ENCODE assay signal across 16 mouse cellular contexts in genomic region chr9:84195338-84195737, GRCm38 (mm10).
DNase-seq lines count a peak whose midpoint lies in the region; ATAC-seq and TF ChIP-seq lines count a peak whose summit lies in the region.
"Had no signal": no experiment of that assay in that cellular context is flagged by ENCODE, and none has a peak within 500 bp of the region (broad histone marks: within the 10 kb centered on the region; RNA-seq: fewer than 3 reads in every experiment).

No protein-coding gene starts in this region.

- H3K9ac ChIP-seq in forebrain, embryonic 14.5 days (ENCODE audit: low read length): no peak overlapping the region
- H3K9ac ChIP-seq: hindbrain, embryonic 13.5 days had no signal

- WGBS in forebrain, embryonic 14.5 days: 50% methylated on average over 4 of the region's 4 CpGs
- WGBS in forebrain, embryonic 10.5 days: 88% methylated on average over 4 of the region's 4 CpGs

- H3K27me3 ChIP-seq in forebrain, embryonic 14.5 days (replicated peaks; ENCODE audit: control insufficient read depth, insufficient read depth, low read length): no peaks in the 10 kb centered on the region
- H3K27me3 ChIP-seq in forebrain, embryonic 10.5 days (ENCODE audit: poor library complexity, severe bottlenecking): no peaks in the 10 kb centered on the region
- H3K27me3 ChIP-seq: hindbrain, embryonic 13.5 days; Patski had no signal

- intact Hi-C loops in left cerebral cortex, adult 2 months (cut with DNase I): loop anchor here (5.0 kb wide), 1 partner anchor 83 kb away; no protein-coding TSS in a partner anchor

- no peaks in the 10 kb centered on the region for H3K36me3 ChIP-seq in forebrain, embryonic 14.5 days (ENCODE audit: control insufficient read depth, insufficient read depth, low read length)
- no peaks in the 10 kb centered on the region for H3K36me3 ChIP-seq in forebrain, embryonic 10.5 days (replicated peaks)
- H3K36me3 ChIP-seq: embryonic facial prominence, embryonic 10.5 days; heart, embryonic 10.5 days; hindbrain, embryonic 13.5 days had no signal

- H3K4me3 ChIP-seq in forebrain, embryonic 14.5 days (ENCODE audit: low read depth, low read length): no peak overlapping the region
- H3K4me3 ChIP-seq in forebrain, embryonic 10.5 days: no peak overlapping the region
- no peak overlapping the region for H3K4me3 ChIP-seq in left cerebral cortex, adult 2 months
- H3K4me3 ChIP-seq: embryonic facial prominence, embryonic 10.5 days; heart, embryonic 10.5 days; hindbrain, embryonic 13.5 days had no signal

- no peaks in the 10 kb centered on the region; the same call in 1 of the 2 replicates for H3K4me1 ChIP-seq in forebrain, embryonic 14.5 days (ENCODE audit: control insufficient read depth, insufficient read depth, low read length)
- H3K4me1 ChIP-seq in forebrain, embryonic 10.5 days: no peaks in the 10 kb centered on the region
- H3K4me1 ChIP-seq: embryonic facial prominence, embryonic 10.5 days; heart, embryonic 10.5 days; hindbrain, embryonic 13.5 days had no signal

- no peak overlapping the region for H3K27ac ChIP-seq in forebrain, embryonic 14.5 days (ENCODE audit: low read depth, low read length)
- H3K27ac ChIP-seq in forebrain, embryonic 10.5 days: no peak overlapping the region
- H3K27ac ChIP-seq in left cerebral cortex, adult 2 months: peak overlapping the region; percentile 19; the same call in 1 of the 2 replicates
- H3K27ac ChIP-seq: embryonic facial prominence, embryonic 10.5 days; heart, embryonic 10.5 days; hindbrain, embryonic 13.5 days; hindbrain, postnatal 0 days had no signal

- TF ChIP-seq CTCF in left cerebral cortex, adult 2 months (IDR thresholded peaks at IDR 0.05): no peak

- no peak overlapping the region for H3K4me2 ChIP-seq in forebrain, embryonic 14.5 days (ENCODE audit: low read length)
- H3K4me2 ChIP-seq: hindbrain, embryonic 13.5 days had no signal

- DNase-seq in forebrain, embryonic 14.5 days (ENCODE audit: low spot score): peak; percentile 51
- no peak for DNase-seq in forebrain, embryonic 10.5 days (ENCODE audit: extremely low spot score, low spot score)
- no peak for DNase-seq in left cerebral cortex, adult 2 months (ENCODE audit: extremely low spot score in 1 of 2, low spot score in 2 of 2)
- DNase-seq in left cerebral cortex, adult 11 months (ENCODE audit: low spot score): no peak
- DNase-seq in retina, postnatal 1 day: peak; percentile 9
- no peak for DNase-seq in retina, embryonic 14.5 days (ENCODE audit: low spot score)
- no peak for DNase-seq in thymus, postnatal 36 days
- DNase-seq: adrenal gland, postnatal 14 days; cerebellum, adult 9-11 months; gastrocnemius, postnatal 36 days had no signal

- no peaks in the 10 kb centered on the region for H3K9me3 ChIP-seq in forebrain, embryonic 14.5 days (replicated peaks; ENCODE audit: control insufficient read depth, low read length)
- no peaks in the 10 kb centered on the region for H3K9me3 ChIP-seq in forebrain, embryonic 10.5 days
- H3K9me3 ChIP-seq: embryonic facial prominence, embryonic 10.5 days; heart, embryonic 10.5 days; hindbrain, embryonic 13.5 days had no signal

- peak; percentile 48; the same call in 1 of the 2 replicates for ATAC-seq in forebrain, embryonic 14.5 days
- ATAC-seq: activated CD4-positive, CD25-positive, alpha-beta regulatory T cell, adult 4 months; hindbrain, postnatal 0 days had no signal

Comparison
In these comparisons a context has a peak if more than half of its experiments do, and no peak if none do; other contexts are left out.
1. DNase-seq: peak in forebrain, embryonic 14.5 days (single experiment) and retina, postnatal 1 day (single experiment); none in forebrain, embryonic 10.5 days (single experiment), left cerebral cortex, adult 2 months (0 of 2), left cerebral cortex, adult 11 months (single experiment), retina, embryonic 14.5 days (single experiment) and thymus, postnatal 36 days (0 of 2).